Mouse (Mus musculus) spleen, adult 2 months (tissue): ENCODE data around the gene Nagk.

Experiments
- CTCF ChIP-seq: fragments of 200-500 bp; IDR thresholded peaks from 2 replicates; pipeline ENCODE4 v1.5.1; 2011; ENCODE audit warnings: mild to moderate bottlenecking, inconsistent platforms; ENCODE audit not compliant: insufficient read depth, insufficient read length, insufficient replicate concordance; ENCODE audit errors: extremely low read depth
- POLR2A ChIP-seq: fragments of 200-500 bp; IDR thresholded peaks from 2 replicates; pipeline ENCODE4 v1.6.1; 2011; ENCODE audit warnings: low read depth, low read length, inconsistent platforms

GRCm38 (mm10) chr6:83821856-83822255 is 27.1 kb downstream of the Nagk start:
- no peak for TF ChIP-seq POLR2A
- TF ChIP-seq CTCF: no peak
